Mouse (Mus musculus) adrenal gland, postnatal 36 days (tissue): ENCODE results near the gene Tmem163. TPM values are rescaled to one million over a fixed set of nuclear protein-coding genes. Genes with fewer than 3 reads are reported as not detected.

Experiments used
- DNase-seq, 2 experiments: peaks; one replicate each; pipeline ENCODE4 v3.0.0; 2021; ENCODE audit warnings: mixed read lengths in 1 of 2
- total RNA-seq, 2 experiments: library from RNA; stranded (reverse); gene quantifications; 2 replicates each; pipeline ENCODE4 v1.2.3; 2021

The Tmem163 gene
- total RNA-seq, 2 experiments from 2014 or later, result 0.26 TPM; not detected in 1

GRCm38 (mm10) chr1:127568641-127569040 lies 110.7 kb downstream of the Tmem163 start:
- no peak for DNase-seq

- no peak for DNase-seq
These were observed 122.9 kb downstream of the Tmem163 start for GRCm38 (mm10) chr1:127556486-127556845.

DNA sequence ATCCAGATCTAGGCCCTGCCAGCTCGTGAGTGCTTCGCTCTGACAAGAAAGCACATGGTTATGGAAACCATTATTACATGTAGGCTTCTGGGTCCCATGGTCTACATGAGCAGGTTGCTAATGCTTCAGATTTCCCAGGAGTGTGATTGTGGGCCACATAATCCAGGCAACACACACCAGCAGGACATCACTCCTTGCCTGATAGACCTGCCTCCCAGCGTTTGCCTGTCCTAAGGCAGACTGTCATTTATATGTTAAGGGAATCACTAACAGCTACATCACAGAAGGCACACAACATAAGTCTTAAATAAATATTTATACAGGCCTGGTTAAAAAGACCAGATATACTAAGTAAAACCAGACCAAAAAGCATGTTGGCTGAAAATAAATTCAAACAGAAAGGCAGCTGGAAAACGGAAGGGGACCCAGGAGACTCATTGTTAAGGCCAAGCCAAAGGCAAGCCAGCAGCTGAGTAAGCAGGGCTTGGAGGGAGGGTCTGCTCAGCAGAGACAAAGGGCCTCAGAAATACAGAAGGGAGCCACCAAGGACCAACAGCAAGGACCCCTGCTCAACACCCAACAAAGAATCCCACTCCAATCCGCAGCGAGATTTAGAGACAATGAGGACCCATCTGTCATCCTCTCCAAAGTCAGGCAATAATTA lies 123.4 kb downstream of the Tmem163 start:
- DNase-seq, result no peak

- no peak for DNase-seq
These were observed 131.3 kb downstream of the Tmem163 start for GRCm38 (mm10) chr1:127548078-127548477.

DNA sequence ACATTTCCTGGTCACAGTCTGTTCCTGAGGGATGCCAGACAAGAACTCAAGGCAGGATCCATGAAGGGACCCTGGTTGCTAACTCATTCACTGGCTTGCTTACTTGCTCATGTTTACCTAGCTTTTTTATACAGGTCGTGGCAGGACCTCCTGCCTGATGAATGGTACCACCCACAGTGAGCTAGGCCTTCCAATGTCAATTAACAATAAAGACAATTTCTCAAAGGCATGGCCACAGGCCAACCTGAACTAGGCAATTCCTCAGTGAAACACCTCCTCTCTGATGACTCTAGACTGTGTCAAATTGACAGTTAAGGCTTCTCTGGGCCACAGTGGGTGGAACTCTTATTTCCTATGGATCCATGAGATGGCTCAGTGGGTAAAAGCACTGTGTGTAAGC lies 136.6 kb downstream of the Tmem163 start:
- no peak for DNase-seq

DNA sequence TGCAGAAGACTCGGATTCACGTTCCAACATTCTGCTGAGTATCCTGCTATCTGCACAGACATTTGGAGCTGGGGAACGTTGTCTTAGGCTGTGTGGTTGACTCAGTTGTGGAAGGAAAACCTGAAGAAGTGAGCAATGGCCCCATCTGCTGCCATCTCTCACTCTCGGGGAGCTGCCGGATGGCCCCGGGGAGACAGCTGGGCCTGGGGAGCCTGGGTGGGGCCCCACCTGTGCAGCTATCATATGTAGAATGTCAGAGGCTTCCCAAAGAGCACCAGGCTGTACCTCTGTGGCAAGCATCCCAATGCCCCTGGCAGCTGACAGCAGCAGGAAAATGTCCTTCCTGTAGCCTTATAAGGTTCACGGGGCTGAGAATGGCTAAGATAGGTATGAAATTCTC lies 137.4 kb downstream of the Tmem163 start:
- no peak for DNase-seq

GRCm38 (mm10) chr1:127541522-127541921 lies 137.8 kb downstream of the Tmem163 start:
- no peak for DNase-seq

DNA sequence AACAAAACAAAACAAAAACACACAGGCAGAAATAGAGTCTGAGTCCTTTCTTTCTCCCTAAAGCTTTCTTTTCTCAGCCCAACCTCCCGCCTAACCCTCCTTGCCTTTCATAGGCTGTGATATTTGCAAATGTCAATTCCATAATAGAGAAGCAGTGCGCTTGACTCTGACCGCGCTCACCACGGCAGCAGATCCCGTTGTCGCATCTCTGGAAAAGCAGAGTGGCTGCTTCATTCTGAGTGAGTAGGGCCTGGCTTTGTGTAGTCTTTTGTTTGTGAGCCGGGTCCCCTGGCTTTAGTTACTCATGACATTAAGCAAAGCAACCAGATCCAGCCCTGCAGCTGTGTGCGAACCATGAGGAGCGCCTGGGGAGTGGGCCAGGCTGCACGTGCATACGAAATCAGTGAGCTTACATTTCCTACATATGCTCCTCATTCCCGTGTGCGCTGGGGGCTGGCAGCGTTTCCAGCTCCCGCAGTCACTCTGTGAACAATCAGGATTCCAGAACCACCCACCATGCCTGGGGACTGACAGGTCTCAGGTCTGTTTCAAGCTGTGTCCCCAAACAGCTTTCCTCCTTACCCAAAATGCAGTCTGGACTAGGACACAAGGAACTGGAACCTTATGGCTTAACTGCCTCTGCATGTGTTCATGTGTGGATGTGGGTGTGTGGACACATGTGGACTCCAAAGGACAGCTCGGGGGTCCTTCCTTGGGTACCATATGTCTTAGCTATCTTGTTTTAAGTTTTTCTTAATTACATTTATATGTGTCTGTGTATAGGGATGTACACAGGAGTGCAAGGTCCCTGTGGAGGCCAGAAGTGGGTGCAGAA lies 141.9 kb downstream of the Tmem163 start:
- no peak for DNase-seq

DNA sequence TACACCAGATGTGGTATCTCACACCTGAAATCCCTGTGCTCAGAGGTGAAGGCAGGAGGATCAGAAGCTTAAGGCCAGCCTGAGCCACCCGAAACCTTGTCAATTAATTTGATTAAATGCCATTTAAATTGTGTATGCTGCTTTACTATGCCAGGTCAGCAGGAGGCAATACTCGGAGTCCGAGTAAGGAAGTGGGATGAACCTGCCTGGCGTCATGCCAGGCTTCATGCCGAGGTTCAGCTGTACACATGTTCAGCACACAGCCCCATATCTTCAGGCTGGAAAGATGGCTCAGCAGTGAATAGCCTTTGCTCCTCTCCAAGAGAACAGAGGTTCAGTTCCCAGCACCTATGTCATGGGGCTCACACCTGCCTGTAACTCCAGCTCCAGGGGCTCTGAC lies 142.9 kb downstream of the Tmem163 start:
- DNase-seq, result no peak

- no peak for DNase-seq
These were observed 147.6 kb downstream of the Tmem163 start for GRCm38 (mm10) chr1:127531723-127532122.

DNA sequence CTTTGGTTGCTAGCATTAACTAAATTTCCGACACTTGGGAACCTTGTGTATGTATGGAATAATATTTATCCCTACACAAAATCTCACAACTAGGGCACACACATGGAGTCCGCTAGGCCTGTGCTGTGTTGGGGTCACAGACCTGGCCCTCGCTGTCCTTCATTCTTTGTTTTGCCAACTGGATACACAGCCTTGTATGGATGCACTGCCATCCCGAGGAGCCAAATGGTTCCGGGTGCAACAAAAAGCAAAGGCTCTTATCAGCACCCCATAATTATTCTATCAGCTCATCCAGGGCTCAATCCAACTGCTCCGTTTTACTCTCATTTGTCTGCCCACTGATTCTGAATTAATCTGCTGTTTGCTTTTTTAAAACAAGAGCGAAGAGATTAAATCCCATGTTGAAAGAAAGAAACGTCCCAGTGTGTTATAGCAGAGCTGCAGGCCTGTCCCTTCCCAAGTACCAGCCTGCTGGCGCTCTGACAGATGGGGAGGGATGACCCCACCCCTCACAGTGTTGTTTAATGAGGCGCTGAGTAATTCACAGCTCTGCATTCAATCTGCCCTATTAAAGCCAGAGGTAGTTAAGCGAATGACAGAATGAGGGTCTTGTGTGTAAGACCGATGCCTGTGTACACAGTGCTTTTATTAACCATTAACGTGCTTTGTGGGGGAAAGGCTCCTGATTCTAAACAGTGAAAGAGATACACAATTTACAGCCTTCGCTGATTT lies 148.3 kb downstream of the Tmem163 start:
- no peak for DNase-seq

DNA sequence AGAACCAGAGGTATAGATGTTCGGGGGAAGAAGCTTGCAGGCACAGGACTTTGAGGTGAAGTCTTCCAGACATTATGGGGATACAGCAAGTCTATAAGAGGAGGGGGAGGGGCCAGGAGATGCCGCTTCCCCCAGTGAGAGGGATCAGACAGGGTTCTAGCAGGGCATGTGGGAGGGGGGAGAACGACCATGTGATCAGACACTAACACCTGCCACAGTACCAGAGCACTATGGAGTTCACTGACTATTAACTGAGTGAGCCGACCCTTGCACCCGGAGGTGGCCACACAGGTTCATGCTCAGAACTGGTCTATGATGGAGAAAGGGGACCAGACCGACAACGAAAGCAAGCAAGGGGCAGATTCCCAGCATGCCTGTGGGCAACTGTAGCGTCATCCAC lies 156.0 kb downstream of the Tmem163 start:
- no peak for DNase-seq

DNA sequence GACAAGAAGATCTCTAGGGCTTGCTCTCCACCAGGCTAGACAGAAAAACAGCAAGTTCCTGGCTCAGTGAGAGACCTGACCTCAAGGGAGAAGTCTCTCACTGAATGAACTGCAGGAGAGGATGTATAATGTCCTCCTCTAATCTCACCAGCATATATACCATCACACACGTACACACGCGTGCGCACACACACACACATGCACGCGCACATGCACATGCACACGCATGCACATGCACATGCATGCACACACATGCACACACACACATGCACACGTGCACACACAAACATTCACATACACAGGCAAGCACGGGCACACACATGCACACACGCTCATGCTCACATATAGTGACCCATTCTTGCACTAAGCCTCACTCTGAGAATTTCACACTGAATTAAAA lies 164.5 kb downstream of the Tmem163 start:
- no peak for DNase-seq

- DNase-seq, result no peak
These were observed 164.9 kb downstream of the Tmem163 start for GRCm38 (mm10) chr1:127514479-127514878.

- no peak for DNase-seq
These were observed 165.7 kb downstream of the Tmem163 start for GRCm38 (mm10) chr1:127513664-127514063.

DNA sequence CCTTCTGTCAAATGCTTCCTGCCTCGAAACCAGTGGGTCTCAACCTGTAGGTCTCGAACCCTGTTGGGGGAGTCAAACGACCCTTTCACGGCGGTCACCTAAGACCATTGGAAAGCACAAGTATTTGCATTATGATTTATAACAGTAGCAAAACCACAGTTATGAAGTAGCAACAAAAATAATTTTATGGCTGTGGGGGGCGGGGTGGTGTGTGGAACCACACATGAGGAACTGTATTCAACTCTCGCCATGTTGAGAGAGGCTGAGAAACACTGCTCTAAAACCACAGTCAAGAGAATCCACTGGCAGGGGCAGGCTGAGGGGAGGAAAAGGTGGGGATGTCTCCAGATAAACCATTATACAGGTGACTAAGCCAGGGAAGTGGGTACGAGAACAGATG lies 166.2 kb downstream of the Tmem163 start:
- DNase-seq, result no peak

DNA sequence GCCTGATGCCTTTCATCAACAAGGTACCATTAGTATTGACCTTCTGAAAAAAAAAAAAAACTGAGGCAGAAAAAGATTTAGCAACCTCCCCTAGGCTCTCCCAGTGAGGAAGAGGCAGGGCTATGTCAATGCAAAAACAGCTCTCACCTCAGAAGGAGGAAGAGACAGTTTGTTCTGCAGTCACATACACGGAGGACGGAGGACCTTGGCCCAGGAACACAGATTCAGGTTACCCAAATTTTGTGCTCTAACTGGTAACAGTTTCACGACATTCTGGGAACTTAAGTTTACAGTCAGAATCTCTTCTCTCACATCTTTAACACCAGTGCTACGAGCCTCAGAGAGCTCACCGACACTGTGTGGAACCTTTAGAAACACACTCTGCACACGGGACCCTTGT lies 166.6 kb downstream of the Tmem163 start:
- DNase-seq, result no peak

DNA sequence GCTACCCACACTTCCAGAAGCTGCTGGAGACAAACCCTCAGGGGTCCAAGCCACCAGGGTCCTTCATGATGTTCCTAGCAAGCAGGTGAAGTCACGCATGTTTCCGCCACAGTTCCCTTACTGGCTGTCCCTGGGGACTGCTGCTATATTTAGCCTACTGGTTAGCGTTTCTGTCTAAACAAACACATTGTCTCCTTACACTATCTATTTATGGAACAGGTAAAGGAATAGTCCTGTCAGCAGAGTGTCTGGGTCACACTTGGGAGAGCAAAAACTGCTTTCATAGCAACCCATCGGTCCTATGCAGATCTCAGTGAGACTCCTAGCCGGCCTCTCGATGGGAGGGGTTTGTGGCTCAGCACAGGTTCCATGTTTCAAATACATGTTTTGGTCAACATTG lies 168.0 kb downstream of the Tmem163 start:
- no peak for DNase-seq

- no peak for DNase-seq
These were observed 170.4 kb downstream of the Tmem163 start for GRCm38 (mm10) chr1:127508921-127509320.

GRCm38 (mm10) chr1:127508067-127508739 lies 171.1 kb downstream of the Tmem163 start:
- DNase-seq, result no peak

- no peak for DNase-seq
These were observed 172.2 kb downstream of the Tmem163 start for GRCm38 (mm10) chr1:127507042-127507650.

- DNase-seq, result no peak
These were observed 178.6 kb downstream of the Tmem163 start for GRCm38 (mm10) chr1:127500701-127501100.
